Mouse (Mus musculus): ENCODE data around the gene Cd28. TPM values are rescaled to one million over a fixed set of nuclear protein-coding genes. Genes with fewer than 3 reads are reported as not detected.

The Cd28 gene
- polyA plus RNA-seq, 1 experiment: 0.02 TPM

- TF ChIP-seq POLR2A (IDR thresholded peaks at IDR 0.05; ENCODE audit: control insufficient read depth, low read depth, low read length): no peak
- no peak for TF ChIP-seq CTCF (IDR thresholded peaks at IDR 0.05; ENCODE audit: control insufficient read depth, insufficient read depth, insufficient replicate concordance, low read depth, low read length)
- no peaks in the 10 kb centered on the region for H3K36me3 ChIP-seq (ENCODE audit: control insufficient read depth, insufficient read depth, low read length)
These were observed 33.7 kb downstream of the Cd28 start for GRCm38 (mm10) chr1:60750201-60750765.

GRCm38 (mm10) chr1:60751011-60751410, 34.4 kb downstream of the Cd28 start:
- H3K27ac ChIP-seq (ENCODE audit: control insufficient read depth, insufficient read depth, low read depth, low read length): no peak overlapping the region
- no peaks in the 10 kb centered on the region for H3K27me3 ChIP-seq (ENCODE audit: control insufficient read depth, insufficient read depth, low read length)
- no peak overlapping the region for H3K4me3 ChIP-seq (ENCODE audit: control insufficient read depth, low read depth, low read length)
- no peaks in the 10 kb centered on the region for H3K36me3 ChIP-seq (ENCODE audit: control insufficient read depth, insufficient read depth, low read length)
- H3K4me1 ChIP-seq (ENCODE audit: control insufficient read depth, insufficient read depth, low read length): no peaks in the 10 kb centered on the region; the same call in 1 of the 2 replicates
- no peak for TF ChIP-seq POLR2A (IDR thresholded peaks at IDR 0.05; ENCODE audit: control insufficient read depth, low read depth, low read length)
- TF ChIP-seq CTCF (IDR thresholded peaks at IDR 0.05; ENCODE audit: control insufficient read depth, insufficient read depth, insufficient replicate concordance, low read depth, low read length): no peak

More at GRCm38 (mm10) chr1:60750201-60750765, 33.7 kb downstream of the Cd28 start:
- no peak overlapping the region for H3K4me3 ChIP-seq (ENCODE audit: control insufficient read depth, low read depth, low read length)
- no peaks in the 10 kb centered on the region for H3K27me3 ChIP-seq (ENCODE audit: control insufficient read depth, insufficient read depth, low read length)
- H3K4me1 ChIP-seq (ENCODE audit: control insufficient read depth, insufficient read depth, low read length): no peaks in the 10 kb centered on the region; the same call in 1 of the 2 replicates
- no peak overlapping the region for H3K27ac ChIP-seq (ENCODE audit: control insufficient read depth, insufficient read depth, low read depth, low read length)

- no peaks in the 10 kb centered on the region for H3K36me3 ChIP-seq (ENCODE audit: control insufficient read depth, insufficient read depth, low read length)
- no peak overlapping the region for H3K4me3 ChIP-seq (ENCODE audit: control insufficient read depth, low read depth, low read length)
- no peaks in the 10 kb centered on the region for H3K27me3 ChIP-seq (ENCODE audit: control insufficient read depth, insufficient read depth, low read length)
- no peak overlapping the region for H3K27ac ChIP-seq (ENCODE audit: control insufficient read depth, insufficient read depth, low read depth, low read length)
- TF ChIP-seq POLR2A (IDR thresholded peaks at IDR 0.05; ENCODE audit: control insufficient read depth, low read depth, low read length) (no peak), CTCF (IDR thresholded peaks at IDR 0.05; ENCODE audit: control insufficient read depth, insufficient read depth, insufficient replicate concordance, low read depth, low read length) (no peak)
- no peaks in the 10 kb centered on the region; the same call in 1 of the 2 replicates for H3K4me1 ChIP-seq (ENCODE audit: control insufficient read depth, insufficient read depth, low read length)
These were observed 36.4 kb downstream of the Cd28 start for GRCm38 (mm10) chr1:60752986-60753385.

- H3K27ac ChIP-seq (ENCODE audit: control insufficient read depth, insufficient read depth, low read depth, low read length): no peak overlapping the region
- H3K4me3 ChIP-seq (ENCODE audit: control insufficient read depth, low read depth, low read length): no peak overlapping the region; the same call in 1 of the 2 replicates
- TF ChIP-seq POLR2A (IDR thresholded peaks at IDR 0.05; ENCODE audit: control insufficient read depth, low read depth, low read length): no peak
- TF ChIP-seq CTCF (IDR thresholded peaks at IDR 0.05; ENCODE audit: control insufficient read depth, insufficient read depth, insufficient replicate concordance, low read depth, low read length): no peak
- no peaks in the 10 kb centered on the region; the same call in 1 of the 2 replicates for H3K4me1 ChIP-seq (ENCODE audit: control insufficient read depth, insufficient read depth, low read length)
- no peaks in the 10 kb centered on the region for H3K27me3 ChIP-seq (ENCODE audit: control insufficient read depth, insufficient read depth, low read length)
- H3K36me3 ChIP-seq (ENCODE audit: control insufficient read depth, insufficient read depth, low read length): no peaks in the 10 kb centered on the region
These were observed 37.4 kb downstream of the Cd28 start for GRCm38 (mm10) chr1:60753981-60754380.

- H3K4me3 ChIP-seq (ENCODE audit: control insufficient read depth, low read depth, low read length): no peak overlapping the region
- no peaks in the 10 kb centered on the region; the same call in 1 of the 2 replicates for H3K4me1 ChIP-seq (ENCODE audit: control insufficient read depth, insufficient read depth, low read length)
- TF ChIP-seq POLR2A (IDR thresholded peaks at IDR 0.05; ENCODE audit: control insufficient read depth, low read depth, low read length) (no peak), CTCF (IDR thresholded peaks at IDR 0.05; ENCODE audit: control insufficient read depth, insufficient read depth, insufficient replicate concordance, low read depth, low read length) (no peak)
- H3K27ac ChIP-seq (ENCODE audit: control insufficient read depth, insufficient read depth, low read depth, low read length): no peak overlapping the region
- no peaks in the 10 kb centered on the region for H3K36me3 ChIP-seq (ENCODE audit: control insufficient read depth, insufficient read depth, low read length)
- no peaks in the 10 kb centered on the region for H3K27me3 ChIP-seq (ENCODE audit: control insufficient read depth, insufficient read depth, low read length)
These were observed 39.0 kb downstream of the Cd28 start for GRCm38 (mm10) chr1:60755391-60756243.

GRCm38 (mm10) chr1:60757631-60758030, 41.0 kb downstream of the Cd28 start:
- no peak for TF ChIP-seq POLR2A (IDR thresholded peaks at IDR 0.05; ENCODE audit: control insufficient read depth, low read depth, low read length)
- TF ChIP-seq CTCF (IDR thresholded peaks at IDR 0.05; ENCODE audit: control insufficient read depth, insufficient read depth, insufficient replicate concordance, low read depth, low read length): no peak

GRCm38 (mm10) chr1:60758226-60758625, 41.6 kb downstream of the Cd28 start:
- Histone ChIP-seq H3K4me1 (ENCODE audit: control insufficient read depth, insufficient read depth, low read length) (no peaks in the 10 kb centered on the region; the same call in 1 of the 2 replicates), H3K36me3 (ENCODE audit: control insufficient read depth, insufficient read depth, low read length) (no peaks in the 10 kb centered on the region), H3K4me3 (ENCODE audit: control insufficient read depth, low read depth, low read length) (no peak overlapping the region), H3K27ac (ENCODE audit: control insufficient read depth, insufficient read depth, low read depth, low read length) (no peak overlapping the region), H3K27me3 (ENCODE audit: control insufficient read depth, insufficient read depth, low read length) (no peaks in the 10 kb centered on the region)
- no peak for TF ChIP-seq CTCF (IDR thresholded peaks at IDR 0.05; ENCODE audit: control insufficient read depth, insufficient read depth, insufficient replicate concordance, low read depth, low read length)
- TF ChIP-seq POLR2A (IDR thresholded peaks at IDR 0.05; ENCODE audit: control insufficient read depth, low read depth, low read length): no peak

More at GRCm38 (mm10) chr1:60757631-60758030, 41.0 kb downstream of the Cd28 start:
- no peaks in the 10 kb centered on the region; the same call in 1 of the 2 replicates for H3K4me1 ChIP-seq (ENCODE audit: control insufficient read depth, insufficient read depth, low read length)
- no peaks in the 10 kb centered on the region for H3K27me3 ChIP-seq (ENCODE audit: control insufficient read depth, insufficient read depth, low read length)
- H3K27ac ChIP-seq (ENCODE audit: control insufficient read depth, insufficient read depth, low read depth, low read length): no peak overlapping the region
- no peaks in the 10 kb centered on the region for H3K36me3 ChIP-seq (ENCODE audit: control insufficient read depth, insufficient read depth, low read length)
- H3K4me3 ChIP-seq (ENCODE audit: control insufficient read depth, low read depth, low read length): no peak overlapping the region

Data from testis, adult 2 months (tissue).